Mouse (Mus musculus) central nervous system, embryonic 14 days (tissue): ENCODE results near the gene Gal. TPM values are rescaled to one million over a fixed set of nuclear protein-coding genes. Genes with fewer than 3 reads are reported as not detected.

Source experiments
- polyA plus RNA-seq: library from polyadenylated mRNA; depleted of rRNA; stranded (reverse); fragments of >200 nt; gene quantifications from 2 replicates; pipeline ENCODE4 v1.2.3, GENCODE M21; 2012; rRNA removed

Gene Gal
- 4.4 and 12.0 TPM in 2 replicates for polyA plus RNA-seq

GRCm38 (mm10) chr19:3414268-3414733 is at the start of gene Gal:
Gene Gal, minus strand, starts transcription at chr19:3414544.

GRCm38 (mm10) chr19:3388629-3389057 is 25.7 kb downstream of the Gal start, which contains the start of gene Tesmin:
Gene Tesmin, plus strand, starts transcription at chr19:3388857.

Other genes with a start within 250 kb of the Gal start
- 67.8 and 70.8 TPM in 2 replicates for gene Mrpl21, start 131.6 kb downstream of the Gal start, polyA plus RNA-seq
- 9.1 and 10.8 TPM in 2 replicates for gene Ighmbp2, start 131.5 kb downstream of the Gal start, polyA plus RNA-seq
- 18.9 and 20.1 TPM in 2 replicates for gene Cpt1a, start 92.2 kb downstream of the Gal start, polyA plus RNA-seq
- gene Tesmin, start 25.7 kb downstream of the Gal start, polyA plus RNA-seq: 0.34 and 0.45 TPM in 2 replicates
- 103 and 109 TPM in 2 replicates for gene Ppp6r3, start 161.2 kb upstream of the Gal start, polyA plus RNA-seq